8 mouse cellular contexts compared by ENCODE assay signal in genomic region chr4:127313861-127314260, GRCm38 (mm10). TPM values are rescaled to one million over a fixed set of nuclear protein-coding genes. Genes with fewer than 3 reads are reported as not detected.
A peak's percentile ranks its signal among the peaks of the same experiment; 100 is the strongest.
DNase-seq lines count a peak whose midpoint lies in the region; ATAC-seq and TF ChIP-seq lines count a peak whose summit lies in the region.

Gene Gja4, minus strand, starts transcription at chr4:127314039.

- peaks cover 33% of the 10 kb centered on the region for H3K27me3 ChIP-seq in embryonic facial prominence, embryonic 12.5 days
- no peaks in the 10 kb centered on the region for H3K27me3 ChIP-seq in kidney, adult 2 months (replicated peaks; ENCODE audit: control insufficient read depth, insufficient read depth, low read length)
- peaks cover 19% of the 10 kb centered on the region for H3K27me3 ChIP-seq in limb, embryonic 15.5 days
- peaks cover 7% of the 10 kb centered on the region; the same call in 1 of the 2 replicates for H3K27me3 ChIP-seq in midbrain, embryonic 16.5 days (ENCODE audit: control insufficient read depth, insufficient read depth, low read depth, low read length)
- 0 out of 2 replicates have a peak, but pooled peaks cover 5% of the 10 kb centered on the region for H3K27me3 ChIP-seq in stomach, embryonic 14.5 days (ENCODE audit: control insufficient read depth, insufficient read depth, low read length)

- H3K4me2 ChIP-seq in embryonic facial prominence, embryonic 12.5 days (replicated peaks), result peak within 1 kb of the TSS; percentile 74
- H3K4me2 ChIP-seq in limb, embryonic 15.5 days, result peak within 1 kb of the TSS; percentile 86
- peak within 1 kb of the TSS; percentile 94 for H3K4me2 ChIP-seq in midbrain, embryonic 16.5 days (ENCODE audit: low read length)
- H3K4me2 ChIP-seq in stomach, embryonic 14.5 days (replicated peaks; ENCODE audit: low read depth, low read length), result peak within 1 kb of the TSS; percentile 79

- no peak for TF ChIP-seq POLR2A in kidney, adult 2 months (IDR thresholded peaks at IDR 0.05; ENCODE audit: low read depth, low read length)

- WGBS in embryonic facial prominence, embryonic 12.5 days, result 1% methylated on average over 25 of the region's 25 CpGs
- WGBS in kidney, adult 2 months, result under 1% methylated on average over 25 of the region's 25 CpGs
- WGBS in limb, embryonic 15.5 days, result under 1% methylated on average over 25 of the region's 25 CpGs
- WGBS in midbrain, embryonic 16.5 days, result under 1% methylated on average over 25 of the region's 25 CpGs
- WGBS in stomach, embryonic 14.5 days, result 0% methylated on average over 25 of the region's 25 CpGs

- peak within 1 kb of the TSS; percentile 32 for H3K9ac ChIP-seq in embryonic facial prominence, embryonic 12.5 days
- H3K9ac ChIP-seq in limb, embryonic 15.5 days, result 0 out of 2 replicates have a peak within 1 kb of the TSS, but pooled peaks have one; percentile 28
- peak within 1 kb of the TSS; percentile 81 for H3K9ac ChIP-seq in midbrain, embryonic 16.5 days (ENCODE audit: low read depth, low read length)
- peak within 1 kb of the TSS; percentile 40; the same call in 1 of the 2 replicates for H3K9ac ChIP-seq in stomach, embryonic 14.5 days (replicated peaks; ENCODE audit: low read depth, low read length)

- H3K4me1 ChIP-seq in embryonic facial prominence, embryonic 12.5 days, result 0 out of 2 replicates have a peak, but pooled peaks cover 6% of the 10 kb centered on the region
- no peaks in the 10 kb centered on the region for H3K4me1 ChIP-seq in kidney, adult 2 months (ENCODE audit: control insufficient read depth, insufficient read depth, low read length)
- H3K4me1 ChIP-seq in limb, embryonic 15.5 days, result peaks cover 11% of the 10 kb centered on the region
- H3K4me1 ChIP-seq in midbrain, embryonic 16.5 days (ENCODE audit: control insufficient read depth, insufficient read depth, low read length), result peaks cover 7% of the 10 kb centered on the region; the same call in 1 of the 2 replicates
- H3K4me1 ChIP-seq in stomach, embryonic 14.5 days (ENCODE audit: control insufficient read depth, insufficient read depth, low read length), result 0 out of 2 replicates have a peak, but pooled peaks cover 5% of the 10 kb centered on the region

- no peak within 1 kb of the TSS for H3K27ac ChIP-seq in embryonic facial prominence, embryonic 12.5 days
- 0 out of 2 replicates have a peak within 1 kb of the TSS, but pooled peaks have one; percentile 22 for H3K27ac ChIP-seq in kidney, adult 2 months (ENCODE audit: insufficient read depth, low read depth, low read length)
- no peak within 1 kb of the TSS for H3K27ac ChIP-seq in limb, embryonic 15.5 days
- peak within 1 kb of the TSS; percentile 55; the same call in 1 of the 2 replicates for H3K27ac ChIP-seq in midbrain, embryonic 16.5 days (ENCODE audit: low read length)
- H3K27ac ChIP-seq in stomach, embryonic 14.5 days (ENCODE audit: low read length), result no peak within 1 kb of the TSS

- peak within 1 kb of the TSS; percentile 40 for H3K4me3 ChIP-seq in embryonic facial prominence, embryonic 12.5 days
- H3K4me3 ChIP-seq in kidney, adult 2 months (ENCODE audit: insufficient read depth, low read depth, low read length), result peak within 1 kb of the TSS; percentile 60
- peak within 1 kb of the TSS; percentile 49 for H3K4me3 ChIP-seq in limb, embryonic 15.5 days
- H3K4me3 ChIP-seq in midbrain, embryonic 16.5 days (ENCODE audit: low read depth, low read length), result peak within 1 kb of the TSS; percentile 63
- H3K4me3 ChIP-seq in stomach, embryonic 14.5 days (ENCODE audit: low read depth, low read length), result peak within 1 kb of the TSS; percentile 41

- ATAC-seq in embryonic facial prominence, embryonic 12.5 days (ENCODE audit: insufficient number of reproducible peaks, insufficient read depth, low FRiP score, low TSS enrichment), result 0 out of 2 replicates have a peak, but pooled peaks have one; percentile 12
- ATAC-seq in limb, embryonic 15.5 days (ENCODE audit: insufficient number of reproducible peaks, low FRiP score, low TSS enrichment, low read depth), result peak; percentile 48; the same call in 1 of the 2 replicates
- peak; percentile 82 for ATAC-seq in midbrain, embryonic 16.5 days
- peak; percentile 71; the same call in 1 of the 2 replicates for ATAC-seq in stomach, embryonic 14.5 days (ENCODE audit: insufficient number of reproducible peaks, insufficient read depth, low FRiP score, low read depth)

- no peaks in the 10 kb centered on the region for H3K9me3 ChIP-seq in embryonic facial prominence, embryonic 12.5 days
- no peaks in the 10 kb centered on the region for H3K9me3 ChIP-seq in limb, embryonic 15.5 days
- H3K9me3 ChIP-seq in midbrain, embryonic 16.5 days (replicated peaks; ENCODE audit: control insufficient read depth, low read length, poor library complexity, severe bottlenecking), result no peaks in the 10 kb centered on the region
- H3K9me3 ChIP-seq in stomach, embryonic 14.5 days (ENCODE audit: control insufficient read depth, low read depth, low read length), result no peaks in the 10 kb centered on the region

- peak; percentile 32 to 33 for DNase-seq in B cell, adult 2 months
- peak in 1 of 2 experiments; percentile 57 for DNase-seq in adrenal gland, postnatal 4 days (ENCODE audit: low spot score in 2 of 2)
- DNase-seq in heart, adult 8-10 months (ENCODE audit: low spot score), result peak; percentile 85
- DNase-seq in kidney, adult 2 months, result peak; percentile 87

- H3K36me3 ChIP-seq in embryonic facial prominence, embryonic 12.5 days, result no peaks in the 10 kb centered on the region
- no peaks in the 10 kb centered on the region for H3K36me3 ChIP-seq in kidney, adult 2 months (ENCODE audit: control insufficient read depth, insufficient read depth, low read length)
- H3K36me3 ChIP-seq in limb, embryonic 15.5 days, result no peaks in the 10 kb centered on the region
- no peaks in the 10 kb centered on the region for H3K36me3 ChIP-seq in midbrain, embryonic 16.5 days (ENCODE audit: control insufficient read depth, insufficient read depth, low read length)
- no peaks in the 10 kb centered on the region for H3K36me3 ChIP-seq in stomach, embryonic 14.5 days (ENCODE audit: control insufficient read depth, insufficient read depth, low read length)

- peak; percentile 39 for TF ChIP-seq CTCF in kidney, adult 2 months (conservative IDR thresholded peaks at IDR 0.05; ENCODE audit: insufficient read depth, insufficient read length, low read depth, low read length)

RNA-seq across cellular contexts. Expression of gene Gja4, which starts in this region (rescaled TPM):
- 10 to 100 TPM; 12.0 to 13.9 TPM for total RNA-seq in adrenal gland, postnatal 4 days (2021)
- polyA plus RNA-seq in embryonic facial prominence, embryonic 12.5 days (2016; fragmentation: Nextera tagmentation; extraction: Ambion mirVana), result 11.8 and 15.1 TPM in 2 replicates
- total RNA-seq in heart, adult 8-10 months (2022), result 10 to 100 TPM in 2 of 4 experiments, 1 to 10 TPM in 2; 7.5 to 10.8 (median 9.1) TPM
- polyA plus RNA-seq in kidney, adult 2 months (2012; rRNA removed), result 17.8 and 19.2 TPM in 2 replicates
- polyA plus RNA-seq in limb, embryonic 15.5 days (2015; fragmentation: Nextera tagmentation; extraction: Ambion mirVana), result 16.7 and 23.5 TPM in 2 replicates
- 18.1 and 20.8 TPM in 2 replicates for polyA plus RNA-seq in midbrain, embryonic 16.5 days (2015; fragmentation: Nextera tagmentation; extraction: Ambion mirVana)
- 20.3 and 20.7 TPM in 2 replicates for polyA plus RNA-seq in stomach, embryonic 14.5 days (2014; fragmentation: Nextera tagmentation; extraction: Ambion mirVana)

Comparison
In these comparisons a context has a peak if more than half of its experiments do, and no peak if none do; other contexts are left out.
1. ATAC-seq: peak in every context shown above with its lines; median percentile 82 in midbrain, embryonic 16.5 days; 71 in stomach, embryonic 14.5 days; 48 in limb, embryonic 15.5 days; 12 in embryonic facial prominence, embryonic 12.5 days.
2. H3K27ac ChIP-seq: peak in kidney, adult 2 months (single experiment) and midbrain, embryonic 16.5 days (single experiment); none in embryonic facial prominence, embryonic 12.5 days (single experiment), limb, embryonic 15.5 days (single experiment) and stomach, embryonic 14.5 days (single experiment).
3. H3K9ac ChIP-seq: peak in every context shown above with its lines; median percentile 81 in midbrain, embryonic 16.5 days; 40 in stomach, embryonic 14.5 days; 32 in embryonic facial prominence, embryonic 12.5 days; 28 in limb, embryonic 15.5 days.
4. Peak in every context shown above with its lines, with median percentiles within 50 percentile points of each other: H3K4me2 ChIP-seq and H3K4me3 ChIP-seq.